Mouse (Mus musculus) testis, adult 2 months (tissue): Measurements from ENCODE around the gene Cpped1.

Source experiments
- CTCF ChIP-seq: fragments of 200-500 bp; IDR thresholded peaks from 2 replicates; pipeline ENCODE4 v1.5.1; 2012; ENCODE audit warnings: low read depth, mild to moderate bottlenecking, inconsistent platforms, low read length, moderate library complexity; ENCODE audit not compliant: control insufficient read depth, insufficient read depth, insufficient replicate concordance
- POLR2A ChIP-seq: fragments of 200-500 bp; IDR thresholded peaks from 2 replicates; pipeline ENCODE4 v1.6.1; 2012; ENCODE audit warnings: low read depth, mild to moderate bottlenecking, inconsistent platforms, low read length, moderate library complexity; ENCODE audit not compliant: control insufficient read depth

DNA sequence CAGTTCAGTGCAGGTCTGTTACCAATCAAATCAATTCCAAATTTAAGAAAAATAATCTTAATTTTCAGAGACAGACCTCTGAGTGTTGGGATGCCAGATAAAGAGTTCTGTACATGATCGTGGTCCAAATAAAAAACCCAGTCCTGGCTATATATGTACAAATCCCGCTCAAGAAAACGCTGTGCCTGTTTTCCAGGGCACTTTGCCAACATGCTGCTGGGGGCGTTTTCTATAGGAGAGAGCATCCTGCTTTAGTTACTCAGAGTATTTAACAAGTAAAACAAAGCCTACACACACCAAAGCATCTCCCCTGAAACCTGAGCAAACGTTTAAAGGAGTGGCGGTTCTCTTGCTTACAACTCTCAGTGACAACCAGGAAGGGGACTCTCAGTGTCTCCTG lies 27.4 kb downstream of the Cpped1 start:
- TF ChIP-seq CTCF (no peak), POLR2A (no peak)
